Mouse (Mus musculus) thymus, adult 2 months (tissue): ENCODE measurements at regions not wholly inside any gene's neighbourhood (a gene's known extent, or its start where the extent isn't known, plus 50 kb on each side); places are given as distances from the start of the nearest gene placed in this dataset.

ENCODE experiments used
- DNase-seq: peaks from one replicate; pipeline ENCODE4 v3.0.0; 2021
- H3K27ac ChIP-seq: fragments of 200-500 bp; 2 replicates; pipeline ENCODE4 v1.5.1; 2012; ENCODE audit warnings: low read length, control low read depth; ENCODE audit not compliant: control insufficient read depth, insufficient read depth
- H3K27me3 ChIP-seq: fragments of 200-500 bp; 2 replicates; pipeline ENCODE4 v1.6.1; 2012; ENCODE audit warnings: mild to moderate bottlenecking, low read length, moderate library complexity, mixed read lengths; ENCODE audit not compliant: control insufficient read depth, insufficient read depth
- H3K36me3 ChIP-seq: fragments of 200-500 bp; 2 replicates; pipeline ENCODE4 v1.6.1; 2012; ENCODE audit warnings: mild to moderate bottlenecking, low read length, moderate library complexity; ENCODE audit not compliant: control insufficient read depth, insufficient read depth
- H3K4me1 ChIP-seq: fragments of 200-500 bp; replicated peaks from 2 replicates; pipeline ENCODE4 v1.6.1; 2012; ENCODE audit warnings: low read length; ENCODE audit not compliant: control insufficient read depth, insufficient read depth
- H3K4me3 ChIP-seq: fragments of 200-500 bp; 2 replicates; pipeline ENCODE4 v1.5.1; 2012; ENCODE audit warnings: mild to moderate bottlenecking, low read length, control low read depth, moderate library complexity; ENCODE audit not compliant: control insufficient read depth, insufficient read depth
- CTCF ChIP-seq: fragments of 200-500 bp; IDR thresholded peaks from 2 replicates; pipeline ENCODE4 v1.5.1; 2012; ENCODE audit warnings: mild to moderate bottlenecking, control low read depth, low read length, moderate library complexity, borderline replicate concordance; ENCODE audit not compliant: control insufficient read depth, poor library complexity, insufficient read depth; ENCODE audit errors: extremely low read depth
- POLR2A ChIP-seq: fragments of 200-500 bp; IDR thresholded peaks from 2 replicates; pipeline ENCODE4 v1.6.1; 2012; ENCODE audit warnings: mild to moderate bottlenecking, low read length, control low read depth, moderate library complexity; ENCODE audit not compliant: control insufficient read depth, poor library complexity, insufficient read depth; ENCODE audit errors: extremely low read depth
- WGBS: fragments of 180-500 bp; shearing (Covaris S2); methylation state at CpG from one replicate; pipeline ENCODE4 v1.1.7; 2018; 5-methylcytosine and 5-hydroxymethylcytosine counted together

DNA sequence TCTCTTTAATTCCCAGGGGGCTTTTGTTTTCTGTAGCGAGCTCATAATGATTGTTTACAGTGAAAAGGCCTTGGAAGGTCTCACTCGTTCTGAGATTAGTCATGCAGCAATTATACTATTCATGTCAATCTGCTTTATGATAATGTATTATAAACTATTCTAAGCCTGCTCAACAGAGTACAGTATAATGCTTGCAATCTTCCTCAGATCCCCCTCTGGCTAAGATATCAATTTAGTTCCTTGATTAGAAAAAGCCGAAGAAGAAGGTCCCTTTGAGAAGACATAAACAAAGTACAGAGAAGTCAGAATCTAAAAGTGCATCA, 110.3 kb upstream of the Zc3h12c start:
- Histone ChIP-seq H3K36me3 (no peaks in the 10 kb centered on the region), H3K4me1 (no peaks in the 10 kb centered on the region), H3K27me3 (no peaks in the 10 kb centered on the region), H3K4me3 (no peak overlapping the region), H3K27ac (no peak overlapping the region)
- no peak for DNase-seq
- TF ChIP-seq POLR2A (no peak), CTCF (no peak)
- WGBS, result 94% methylated on average over 3 of the region's 3 CpGs

DNA sequence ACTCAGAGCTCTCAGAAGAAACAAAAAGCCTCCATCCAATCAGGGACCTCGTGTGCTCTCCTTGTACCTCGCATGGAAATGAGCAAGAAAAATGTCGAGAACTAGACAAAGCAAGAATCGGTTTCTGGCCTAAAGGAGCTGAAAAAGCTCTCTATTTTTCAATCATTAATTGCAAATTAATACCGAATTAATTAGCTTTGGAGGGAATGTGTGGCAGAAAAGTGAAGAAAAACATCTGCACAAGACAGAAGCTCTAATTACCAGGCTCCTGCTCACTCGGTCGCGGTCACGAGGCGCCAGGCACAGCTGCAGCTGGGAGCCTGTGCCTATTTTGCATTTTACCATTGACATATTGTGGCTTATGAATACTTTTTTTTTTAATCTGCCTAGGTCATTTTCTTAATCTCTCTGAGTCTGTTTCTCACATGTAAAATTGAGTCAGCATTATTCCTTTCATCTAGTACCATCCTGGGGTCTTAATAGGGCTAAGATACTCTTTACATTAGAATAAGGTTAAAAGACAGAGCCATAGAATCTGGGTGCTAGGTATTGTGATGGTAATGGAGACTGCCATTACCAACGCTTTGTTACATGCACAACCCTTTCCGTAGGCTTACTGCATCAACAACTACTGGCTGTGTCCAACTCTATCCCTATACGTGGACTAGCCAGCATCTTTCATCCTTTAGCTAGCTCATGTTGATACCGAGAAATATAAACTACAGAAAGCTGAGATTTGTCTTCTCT, 109.8 kb upstream of the Zc3h12c start:
- no peak overlapping the region for H3K27ac ChIP-seq
- H3K4me1 ChIP-seq, result no peaks in the 10 kb centered on the region
- no peak for DNase-seq
- H3K4me3 ChIP-seq, result no peak overlapping the region
- TF ChIP-seq POLR2A, result no peak
- WGBS, result 90% methylated on average over 14 of the region's 14 CpGs
- no peaks in the 10 kb centered on the region for H3K27me3 ChIP-seq
- H3K36me3 ChIP-seq, result no peaks in the 10 kb centered on the region

DNA sequence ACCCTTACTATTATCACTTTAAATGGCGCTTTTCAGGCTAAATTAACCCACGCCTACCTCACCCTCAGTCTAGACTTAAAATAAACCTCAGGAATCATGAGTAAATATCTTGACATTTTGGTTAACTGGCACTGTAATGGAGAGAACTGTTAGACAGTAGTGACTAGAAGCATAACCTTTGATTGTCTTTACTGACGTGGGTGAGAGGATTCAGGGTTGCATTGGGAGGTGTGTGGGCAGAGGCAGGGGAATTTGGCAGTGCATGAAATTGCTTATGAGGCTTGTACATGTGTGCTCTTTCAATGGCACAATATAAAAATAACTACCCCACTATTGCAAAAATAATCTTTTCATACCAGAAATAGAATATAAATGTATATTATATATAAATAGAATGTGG, 105.6 kb upstream of the Zc3h12c start:
- no peak overlapping the region for H3K27ac ChIP-seq
- no peaks in the 10 kb centered on the region for H3K4me1 ChIP-seq
- TF ChIP-seq CTCF (no peak), POLR2A (no peak)
- no peak for DNase-seq
- H3K27me3 ChIP-seq, result no peaks in the 10 kb centered on the region
- no peaks in the 10 kb centered on the region for H3K36me3 ChIP-seq
- 93% methylated on average over 3 of the region's 3 CpGs for WGBS
- no peak overlapping the region for H3K4me3 ChIP-seq

DNA sequence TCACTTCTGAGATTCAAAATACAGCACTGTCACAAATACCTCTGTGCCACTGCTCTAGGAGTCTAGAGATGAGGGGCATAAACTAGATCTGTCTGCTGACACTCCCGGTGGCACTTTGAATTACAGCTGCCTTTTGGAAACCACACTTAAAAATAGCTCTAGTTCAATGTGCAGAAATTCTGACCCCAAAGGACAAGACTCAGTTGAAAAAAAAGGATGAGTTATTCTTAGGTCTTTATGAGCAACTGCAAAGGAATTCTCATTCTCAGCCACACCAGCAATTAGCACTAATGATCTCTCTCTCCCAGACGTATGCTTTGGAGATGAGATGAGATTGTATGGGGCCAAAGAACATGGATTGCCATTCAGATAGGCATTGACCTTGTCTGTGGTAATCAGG, 104.3 kb upstream of the Zc3h12c start:
- no peak overlapping the region for H3K27ac ChIP-seq
- 49% methylated on average over 2 of the region's 2 CpGs for WGBS
- no peak overlapping the region for H3K4me3 ChIP-seq
- H3K27me3 ChIP-seq, result no peaks in the 10 kb centered on the region
- TF ChIP-seq POLR2A (no peak), CTCF (no peak)
- no peak for DNase-seq
- H3K36me3 ChIP-seq, result no peaks in the 10 kb centered on the region
- H3K4me1 ChIP-seq, result no peaks in the 10 kb centered on the region

DNA sequence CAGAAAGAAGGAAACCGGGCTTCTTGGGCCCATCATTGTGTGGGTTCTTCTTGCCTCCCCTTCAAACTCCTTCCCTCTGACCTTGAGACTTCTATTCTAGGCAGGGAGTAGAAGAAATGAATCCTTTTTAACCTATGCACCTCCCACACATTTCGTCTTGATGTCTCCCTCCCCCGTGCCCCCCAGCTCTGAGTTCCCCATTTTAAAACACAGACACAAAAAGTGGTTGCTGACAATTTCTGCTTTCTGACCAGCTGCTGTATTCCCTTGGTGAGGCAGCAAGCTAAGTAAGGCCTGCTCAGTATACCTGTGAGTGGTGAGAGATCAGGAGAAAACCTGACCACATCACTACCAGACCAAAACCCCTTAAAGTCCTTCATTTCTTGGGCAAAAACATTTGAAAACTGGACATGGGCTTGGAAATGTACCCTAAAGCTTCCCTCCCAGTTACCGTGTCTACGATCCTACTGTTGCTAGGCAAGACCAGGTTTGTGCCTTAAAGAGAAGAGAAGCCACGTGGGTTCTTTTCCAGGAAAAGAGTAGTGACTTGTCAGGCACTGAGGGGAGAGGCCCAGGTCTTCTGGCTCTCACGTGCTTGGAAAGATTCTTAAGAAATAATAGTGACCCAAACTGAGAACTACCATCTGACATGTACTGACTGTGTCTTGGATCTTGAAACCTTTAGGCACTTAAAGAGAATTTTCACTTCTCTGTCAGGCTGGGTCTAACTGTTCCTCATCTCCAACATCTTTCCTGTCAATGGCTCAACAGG, 103.2 kb upstream of the Zc3h12c start:
- Histone ChIP-seq H3K4me3 (no peak overlapping the region), H3K36me3 (no peaks in the 10 kb centered on the region), H3K27ac (no peak overlapping the region), H3K27me3 (no peaks in the 10 kb centered on the region), H3K4me1 (no peaks in the 10 kb centered on the region)
- WGBS, result 47% methylated on average over 7 of the region's 7 CpGs
- TF ChIP-seq CTCF, result no peak
- no peak for TF ChIP-seq POLR2A
- DNase-seq, result no peak

DNA sequence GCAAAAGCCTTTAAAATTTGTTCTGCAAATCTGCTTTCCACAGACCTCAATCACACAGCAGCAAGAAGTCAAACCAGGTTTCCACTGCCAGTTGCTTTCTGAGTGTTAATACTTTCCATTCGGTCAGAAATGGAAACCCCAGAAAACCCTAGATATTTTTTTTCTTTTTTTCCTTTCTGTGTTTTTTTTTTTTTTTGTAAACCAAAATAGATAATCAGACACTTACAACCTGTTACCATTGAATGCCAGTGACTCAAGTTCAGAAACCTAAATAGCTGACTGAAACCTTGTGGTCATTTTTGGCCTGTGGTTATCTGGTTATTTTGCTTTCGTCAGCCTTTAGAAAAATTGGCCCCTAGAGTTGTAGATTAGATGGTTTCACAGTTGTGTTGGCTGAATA, 93.2 kb upstream of the Zc3h12c start:
- TF ChIP-seq CTCF, result no peak
- no peak for TF ChIP-seq POLR2A
- DNase-seq, result no peak
- H3K4me1 ChIP-seq, result no peaks in the 10 kb centered on the region
- no peak overlapping the region for H3K4me3 ChIP-seq
- H3K36me3 ChIP-seq, result no peaks in the 10 kb centered on the region
- no peaks in the 10 kb centered on the region for H3K27me3 ChIP-seq
- 80% methylated on average over 2 of the region's 2 CpGs for WGBS
- H3K27ac ChIP-seq, result no peak overlapping the region

DNA sequence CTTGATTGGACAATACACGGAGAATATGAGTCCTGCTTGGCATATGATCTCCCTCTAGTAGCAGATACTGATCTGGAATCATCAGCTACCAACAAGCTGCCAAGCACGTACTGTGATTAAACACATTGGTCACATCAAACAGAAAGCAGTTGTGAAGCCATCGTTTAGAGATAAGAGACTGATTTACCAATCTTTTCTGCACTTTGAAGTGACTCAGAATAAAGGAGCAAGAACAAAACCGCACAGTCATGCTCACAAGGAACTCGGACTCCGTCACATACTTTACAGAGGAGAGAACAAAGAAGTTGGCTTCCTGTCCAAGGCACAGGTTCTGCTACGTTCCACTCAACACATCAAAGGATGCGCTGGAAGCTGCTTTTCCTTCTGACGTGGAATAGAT, 91.1 kb upstream of the Zc3h12c start:
- TF ChIP-seq POLR2A, result no peak
- no peak for TF ChIP-seq CTCF
- H3K27ac ChIP-seq, result no peak overlapping the region
- H3K36me3 ChIP-seq, result no peaks in the 10 kb centered on the region
- H3K4me1 ChIP-seq, result no peaks in the 10 kb centered on the region
- no peaks in the 10 kb centered on the region for H3K27me3 ChIP-seq
- WGBS, result 9% methylated on average over 9 of the region's 9 CpGs
- H3K4me3 ChIP-seq, result no peak overlapping the region
- DNase-seq, result no peak
